Mouse (Mus musculus) midbrain, embryonic 16.5 days (tissue): ENCODE data around the gene Dync1li2. TPM values are rescaled to one million over a fixed set of nuclear protein-coding genes. Genes with fewer than 3 reads are reported as not detected.

Source experiments
- ATAC-seq: fragments of 200-750 bp; cut with Nextera tagmentation; 2 replicates; pipeline ENCODE4 v1.8.0; 2017; ENCODE audit warnings: moderate TSS enrichment
- H3K27ac ChIP-seq: fragments of 300-500 bp; sonication (generic); 2 replicates; pipeline ENCODE4 v1.5.1; 2014; ENCODE audit warnings: mild to moderate bottlenecking, low read length, mixed read lengths
- H3K27me3 ChIP-seq: fragments of 300-500 bp; sonication (generic); 2 replicates; pipeline ENCODE4 v1.6.1; 2014; ENCODE audit warnings: low read depth, low read length, mixed read lengths; ENCODE audit not compliant: control insufficient read depth, insufficient read depth
- H3K36me3 ChIP-seq: fragments of 300-500 bp; sonication (generic); 2 replicates; pipeline ENCODE4 v1.6.1; 2014; ENCODE audit warnings: mild to moderate bottlenecking, low read length, moderate library complexity, mixed read lengths; ENCODE audit not compliant: control insufficient read depth, insufficient read depth
- H3K4me1 ChIP-seq: fragments of 300-500 bp; sonication (generic); 2 replicates; pipeline ENCODE4 v1.6.1; 2014; ENCODE audit warnings: mild to moderate bottlenecking, low read length, mixed read lengths; ENCODE audit not compliant: control insufficient read depth, insufficient read depth
- H3K4me2 ChIP-seq: fragments of 300-500 bp; sonication (generic); 2 replicates; pipeline ENCODE4 v1.6.1; 2014; ENCODE audit warnings: mild to moderate bottlenecking, low read length, mixed read lengths
- H3K4me3 ChIP-seq: fragments of 300-500 bp; sonication (generic); 2 replicates; pipeline ENCODE4 v1.5.1; 2014; ENCODE audit warnings: low read depth, mild to moderate bottlenecking, low read length, moderate library complexity, mixed read lengths
- H3K9ac ChIP-seq: fragments of 300-500 bp; sonication (generic); 2 replicates; pipeline ENCODE4 v1.6.1; 2014; ENCODE audit warnings: low read depth, low read length, mixed read lengths
- H3K9me3 ChIP-seq: fragments of 300-500 bp; sonication (generic); replicated peaks from 2 replicates; pipeline ENCODE4 v1.6.1; 2014; ENCODE audit warnings: mild to moderate bottlenecking, low read length, mixed read lengths; ENCODE audit not compliant: control insufficient read depth, poor library complexity, severe bottlenecking
- WGBS: fragments of 180-500 bp; shearing (Covaris S2); extraction: QIAGEN DNeasy Blood & Tissue Kit; methylation state at CpG from one replicate; pipeline ENCODE4 v1.1.7; 2014; 5-methylcytosine and 5-hydroxymethylcytosine counted together
- polyA plus RNA-seq: library from polyadenylated mRNA; unstranded; fragments of >200 nt; fragmentation: Nextera tagmentation; extraction: Ambion mirVana; gene quantifications from 2 replicates; pipeline ENCODE4 v1.2.1, GENCODE M21; 2015

Dync1li2 gene
- polyA plus RNA-seq, result 114 and 136 TPM in 2 replicates

- WGBS, result under 1% methylated on average over 75 of the region's 75 CpGs
- Histone ChIP-seq H3K4me3 (peak within 1 kb of the TSS; percentile 96), H3K4me1 (peaks cover 17% of the 10 kb centered on the region), H3K36me3 (peaks cover 16% of the 10 kb centered on the region), H3K9ac (peak within 1 kb of the TSS; percentile 98), H3K9me3 (no peaks in the 10 kb centered on the region), H3K27ac (peak within 1 kb of the TSS; percentile 96), H3K4me2 (peak within 1 kb of the TSS; percentile 93), H3K27me3 (no peaks in the 10 kb centered on the region)
- peak; percentile 90 for ATAC-seq
Measured at GRCm38 (mm10) chr8:104442299-104443124, at the start of gene Dync1li2. Gene Dync1li2 (minus strand): TSS chr8:104443047.

GRCm38 (mm10) chr8:104479091-104479490, 36.2 kb upstream of the Dync1li2 start:
- H3K9ac ChIP-seq, result no peak overlapping the region
- H3K4me3 ChIP-seq, result no peak overlapping the region
- H3K27ac ChIP-seq, result no peak overlapping the region
- H3K4me1 ChIP-seq, result no peaks in the 10 kb centered on the region
- H3K4me2 ChIP-seq, result no peak overlapping the region
- ATAC-seq, result no peak
- no peaks in the 10 kb centered on the region for H3K9me3 ChIP-seq
- no peaks in the 10 kb centered on the region for H3K27me3 ChIP-seq
- no peaks in the 10 kb centered on the region for H3K36me3 ChIP-seq
- WGBS, result 63% methylated on average over 1 of the region's 1 CpGs

- no peak overlapping the region for H3K4me2 ChIP-seq
- no peaks in the 10 kb centered on the region for H3K27me3 ChIP-seq
- no peaks in the 10 kb centered on the region for H3K9me3 ChIP-seq
- no peaks in the 10 kb centered on the region for H3K36me3 ChIP-seq
- ATAC-seq, result no peak
- H3K4me3 ChIP-seq, result no peak overlapping the region
- no peak overlapping the region for H3K27ac ChIP-seq
- no peak overlapping the region for H3K9ac ChIP-seq
- WGBS, result 77% methylated on average over 3 of the region's 3 CpGs
- no peaks in the 10 kb centered on the region for H3K4me1 ChIP-seq
Measured at GRCm38 (mm10) chr8:104472465-104472864, 29.6 kb upstream of the Dync1li2 start.

GRCm38 (mm10) chr8:104467463-104467862, 24.6 kb upstream of the Dync1li2 start:
- ATAC-seq, result no peak
- WGBS, result 78% methylated on average over 2 of the region's 2 CpGs

GRCm38 (mm10) chr8:104452177-104452576, 9.3 kb upstream of the Dync1li2 start:
- Histone ChIP-seq H3K36me3 (no peaks in the 10 kb centered on the region), H3K9me3 (no peaks in the 10 kb centered on the region), H3K27me3 (no peaks in the 10 kb centered on the region), H3K9ac (no peak overlapping the region), H3K4me2 (no peak overlapping the region), H3K27ac (no peak overlapping the region), H3K4me3 (no peak overlapping the region), H3K4me1 (no peaks in the 10 kb centered on the region)
- ATAC-seq, result no peak
- 87% methylated on average over 3 of the region's 3 CpGs for WGBS

More at GRCm38 (mm10) chr8:104467463-104467862, 24.6 kb upstream of the Dync1li2 start:
- H3K4me1 ChIP-seq, result no peaks in the 10 kb centered on the region
- H3K4me3 ChIP-seq, result no peak overlapping the region
- no peaks in the 10 kb centered on the region for H3K9me3 ChIP-seq
- H3K27ac ChIP-seq, result no peak overlapping the region
- H3K9ac ChIP-seq, result no peak overlapping the region
- no peak overlapping the region for H3K4me2 ChIP-seq
- no peaks in the 10 kb centered on the region for H3K27me3 ChIP-seq
- H3K36me3 ChIP-seq, result no peaks in the 10 kb centered on the region

GRCm38 (mm10) chr8:104448796-104449195, 5.9 kb upstream of the Dync1li2 start:
- H3K9me3 ChIP-seq, result no peaks in the 10 kb centered on the region
- H3K27ac ChIP-seq, result no peak overlapping the region
- H3K4me2 ChIP-seq, result no peak overlapping the region
- no peak for ATAC-seq
- H3K4me1 ChIP-seq, result no peaks in the 10 kb centered on the region
- 74% methylated on average over 3 of the region's 3 CpGs for WGBS
- no peaks in the 10 kb centered on the region for H3K36me3 ChIP-seq
- no peaks in the 10 kb centered on the region for H3K27me3 ChIP-seq
- H3K9ac ChIP-seq, result no peak overlapping the region
- no peak overlapping the region for H3K4me3 ChIP-seq

GRCm38 (mm10) chr8:104446016-104446415, 3.2 kb upstream of the Dync1li2 start:
- 86% methylated on average over 3 of the region's 3 CpGs for WGBS
- no peak overlapping the region for H3K4me3 ChIP-seq
- no peak overlapping the region for H3K27ac ChIP-seq
- H3K27me3 ChIP-seq, result no peaks in the 10 kb centered on the region
- H3K9ac ChIP-seq, result no peak overlapping the region
- no peak overlapping the region for H3K4me2 ChIP-seq
- H3K4me1 ChIP-seq, result peaks cover 8% of the 10 kb centered on the region
- no peaks in the 10 kb centered on the region for H3K36me3 ChIP-seq
- no peak for ATAC-seq
- no peaks in the 10 kb centered on the region for H3K9me3 ChIP-seq

GRCm38 (mm10) chr8:104445248-104445647, 2.4 kb upstream of the Dync1li2 start:
- 60% methylated on average over 6 of the region's 6 CpGs for WGBS
- H3K27ac ChIP-seq, result no peak overlapping the region
- no peaks in the 10 kb centered on the region for H3K9me3 ChIP-seq
- H3K4me1 ChIP-seq, result peaks cover 16% of the 10 kb centered on the region
- no peak for ATAC-seq
- no peak overlapping the region for H3K4me3 ChIP-seq
- H3K9ac ChIP-seq, result no peak overlapping the region
- H3K27me3 ChIP-seq, result no peaks in the 10 kb centered on the region
- no peaks in the 10 kb centered on the region for H3K36me3 ChIP-seq
- H3K4me2 ChIP-seq, result no peak overlapping the region

GRCm38 (mm10) chr8:104443125-104443679, 355 bp upstream of the Dync1li2 start:
- no peak overlapping the region; the same call in 1 of the 2 replicates for H3K27ac ChIP-seq
- H3K36me3 ChIP-seq, result peaks cover 12% of the 10 kb centered on the region
- H3K4me3 ChIP-seq, result peak overlapping the region; percentile 96
- no peak overlapping the region for H3K9ac ChIP-seq
- H3K4me2 ChIP-seq, result peak overlapping the region; percentile 32
- no peaks in the 10 kb centered on the region for H3K27me3 ChIP-seq
- ATAC-seq, result peak; percentile 60
- peaks cover 17% of the 10 kb centered on the region for H3K4me1 ChIP-seq
- H3K9me3 ChIP-seq, result no peaks in the 10 kb centered on the region
- 60% methylated on average over 7 of the region's 7 CpGs for WGBS
